Mouse (Mus musculus) kidney, adult 9 months (tissue): ENCODE measurements at regions not wholly inside any gene's neighbourhood (a gene's known extent, or its start where the extent isn't known, plus 50 kb on each side); places are given as distances from the start of the nearest gene placed in this dataset.

ENCODE experiments used
- DNase-seq: peaks from one replicate; pipeline ENCODE4 v3.0.0; 2022

DNA sequence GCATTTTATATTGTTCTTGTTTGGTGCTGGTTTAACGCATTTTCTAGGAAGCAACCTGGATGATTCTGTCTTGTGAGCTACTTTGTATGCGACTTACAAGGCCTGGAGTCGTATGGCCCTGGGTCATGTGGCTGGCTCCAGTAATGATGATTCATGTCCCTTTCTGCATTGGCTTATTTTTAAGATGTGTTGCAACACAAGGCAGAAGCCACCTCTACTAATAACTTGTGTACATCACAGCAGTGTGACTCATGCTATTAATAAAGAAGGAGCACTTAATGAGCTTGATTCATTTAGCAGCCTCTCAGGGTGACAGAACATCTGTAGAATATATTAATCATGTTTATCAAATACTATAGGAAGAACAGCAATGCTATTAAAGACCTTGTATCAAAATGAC is 84.0 kb downstream of the Slc5a7 start:
- DNase-seq = no peak

- DNase-seq = no peak
Measured at GRCm38 (mm10) chr17:54201710-54202109, 97.1 kb downstream of the Slc5a7 start.

- no peak for DNase-seq
Measured at GRCm38 (mm10) chr17:54192231-54192573, 106.6 kb downstream of the Slc5a7 start.

DNA sequence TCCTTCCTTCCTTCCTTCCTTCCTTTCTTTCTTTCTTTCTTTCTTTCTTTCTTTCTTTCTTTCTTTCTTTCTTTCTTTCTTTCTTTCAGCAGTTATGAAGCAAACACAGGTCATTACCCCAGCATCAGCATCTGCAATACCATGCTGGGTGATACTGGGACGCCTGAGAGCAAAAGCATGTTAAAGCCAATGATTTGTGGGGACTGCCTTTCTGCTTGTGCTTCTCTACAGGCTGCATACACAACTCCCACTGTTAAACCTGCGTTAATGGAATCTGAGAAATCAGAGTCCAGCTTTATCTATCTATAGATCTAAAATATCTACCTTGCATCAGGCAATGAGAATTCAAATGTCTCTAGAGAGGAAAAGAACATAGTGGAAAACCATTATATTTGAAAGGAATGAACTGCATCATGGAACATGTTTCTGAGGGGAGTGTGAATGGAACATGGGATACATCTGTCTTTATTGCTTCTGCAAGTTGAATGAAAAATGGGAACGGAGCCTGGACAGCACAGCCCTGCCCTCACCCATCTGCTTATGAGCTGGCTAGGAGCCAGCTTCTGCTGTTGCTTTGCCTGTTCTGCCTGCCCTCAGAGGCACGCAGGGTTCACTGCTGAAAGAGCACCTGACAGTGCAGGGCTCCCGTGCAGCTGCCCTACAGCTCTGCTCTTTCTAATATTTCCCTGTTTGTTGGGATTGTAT is 107.2 kb downstream of the Slc5a7 start:
- peak; percentile 6 for DNase-seq

GRCm38 (mm10) chr17:54188997-54189553 is 109.8 kb downstream of the Slc5a7 start:
- DNase-seq = no peak

- DNase-seq = no peak
Measured at GRCm38 (mm10) chr17:54182073-54182472, 116.8 kb downstream of the Slc5a7 start.

GRCm38 (mm10) chr17:54180563-54180962 is 118.3 kb downstream of the Slc5a7 start:
- DNase-seq = no peak

GRCm38 (mm10) chr17:54170762-54171161 is 128.1 kb downstream of the Slc5a7 start:
- DNase-seq = no peak

- no peak for DNase-seq
Measured at GRCm38 (mm10) chr17:54168039-54168438, 130.8 kb downstream of the Slc5a7 start.

- DNase-seq = no peak
Measured at GRCm38 (mm10) chr17:54162383-54162782, 136.5 kb downstream of the Slc5a7 start.

- peak; percentile 3 for DNase-seq
Measured at GRCm38 (mm10) chr17:54158753-54159152, 140.1 kb downstream of the Slc5a7 start.

- DNase-seq = no peak
Measured at GRCm38 (mm10) chr17:54158330-54158729, 140.5 kb downstream of the Slc5a7 start.

DNA sequence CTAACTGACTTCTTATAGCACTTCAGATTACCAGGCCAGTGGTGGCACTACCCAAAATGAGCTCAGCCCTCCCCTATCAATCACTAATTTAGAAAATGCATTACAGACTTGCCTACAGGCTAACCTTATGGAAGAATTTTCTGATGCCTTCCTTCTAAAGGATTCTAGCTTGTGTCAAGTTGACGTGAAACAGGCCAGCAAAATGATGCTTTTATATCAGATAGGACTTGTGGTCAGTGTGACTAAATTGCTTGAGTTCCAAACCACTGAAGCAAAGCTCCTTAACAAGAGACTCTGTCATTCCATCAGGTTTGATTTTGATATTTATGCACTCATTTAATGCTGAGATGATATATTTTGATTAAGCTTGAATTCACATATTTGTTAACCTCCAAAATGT is 143.0 kb downstream of the Slc5a7 start:
- DNase-seq = no peak

DNA sequence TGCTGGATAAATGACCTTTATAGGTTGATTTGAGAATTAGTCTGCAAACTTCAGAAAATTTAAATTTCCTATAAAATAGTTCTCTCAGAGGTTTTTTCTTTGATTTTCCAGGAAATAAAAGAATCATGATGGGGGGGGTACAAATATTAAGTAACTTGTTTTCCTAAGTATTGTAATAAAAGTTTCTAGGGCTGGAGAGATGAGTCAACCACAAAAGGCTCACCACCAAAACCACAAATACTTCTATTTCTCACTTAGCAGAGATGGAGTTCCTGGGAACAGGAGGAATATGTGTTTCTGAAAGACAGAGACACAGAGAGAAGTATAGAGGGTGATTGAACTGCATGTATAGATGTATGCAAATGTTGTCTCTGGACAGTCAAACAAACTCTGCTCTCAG is 144.3 kb downstream of the Slc5a7 start:
- DNase-seq = no peak
